Mouse (Mus musculus) kidney, embryonic 14.5 days (tissue): ENCODE measurements around the gene Crcp. TPM values are rescaled to one million over a fixed set of nuclear protein-coding genes. Genes with fewer than 3 reads are reported as not detected.
A peak's percentile ranks its signal among the peaks of the same experiment; 100 is the strongest.

Experiments
- ATAC-seq: fragments of 200-750 bp; cut with Nextera tagmentation; 2 replicates; pipeline ENCODE4 v1.8.0; 2017; ENCODE audit warnings: moderate number of reproducible peaks, mild to moderate bottlenecking, moderate TSS enrichment, moderate library complexity; ENCODE audit not compliant: low FRiP score, low TSS enrichment
- H3K27ac ChIP-seq: fragments of 300-500 bp; sonication (generic); 2 replicates; pipeline ENCODE4 v1.5.1; 2014; ENCODE audit warnings: low read depth, mild to moderate bottlenecking, low read length, moderate library complexity, mixed read lengths
- H3K27me3 ChIP-seq: fragments of 300-500 bp; sonication (generic); 2 replicates; pipeline ENCODE4 v1.6.1; 2014; ENCODE audit warnings: mild to moderate bottlenecking, low read length; ENCODE audit not compliant: control insufficient read depth, insufficient read depth
- H3K36me3 ChIP-seq: fragments of 300-500 bp; sonication (generic); 2 replicates; pipeline ENCODE4 v1.6.1; 2014; ENCODE audit warnings: low read length, mixed read lengths; ENCODE audit not compliant: control insufficient read depth, insufficient read depth
- H3K4me1 ChIP-seq: fragments of 300-500 bp; sonication (generic); 2 replicates; pipeline ENCODE4 v1.6.1; 2014; ENCODE audit warnings: low read length, mixed read lengths; ENCODE audit not compliant: control insufficient read depth, insufficient read depth
- H3K4me2 ChIP-seq: fragments of 300-500 bp; sonication (generic); replicated peaks from 2 replicates; pipeline ENCODE4 v1.6.1; 2014; ENCODE audit warnings: low read depth, mild to moderate bottlenecking, low read length
- H3K4me3 ChIP-seq: fragments of 300-500 bp; sonication (generic); 2 replicates; pipeline ENCODE4 v1.5.1; 2014; ENCODE audit warnings: mild to moderate bottlenecking, low read length
- H3K9ac ChIP-seq: fragments of 300-500 bp; sonication (generic); 2 replicates; pipeline ENCODE4 v1.6.1; 2014; ENCODE audit warnings: low read depth, mild to moderate bottlenecking, low read length, moderate library complexity
- H3K9me3 ChIP-seq: fragments of 300-500 bp; sonication (generic); 2 replicates; pipeline ENCODE4 v1.6.1; 2016; ENCODE audit warnings: low read length; ENCODE audit not compliant: control insufficient read depth
- WGBS: fragments of 180-500 bp; shearing (Covaris S2); extraction: QIAGEN DNeasy Blood & Tissue Kit; methylation state at CpG from one replicate; pipeline ENCODE4 v1.1.7; 2014; 5-methylcytosine and 5-hydroxymethylcytosine counted together
- polyA plus RNA-seq: library from polyadenylated mRNA; unstranded; fragments of >200 nt; fragmentation: Nextera tagmentation; extraction: Ambion mirVana; gene quantifications from 2 replicates; pipeline ENCODE4 v1.2.1, GENCODE M21; 2014

Gene Crcp
- polyA plus RNA-seq, 1 experiment from 2014 or later, result 24.5 TPM

- peaks cover 10% of the 10 kb centered on the region; the same call in 1 of the 2 replicates for H3K4me1 ChIP-seq
- no peaks in the 10 kb centered on the region for H3K27me3 ChIP-seq
- peaks cover 5% of the 10 kb centered on the region; the same call in 1 of the 2 replicates for H3K36me3 ChIP-seq
- H3K9ac ChIP-seq, result no peak overlapping the region
- 50% methylated on average over 5 of the region's 5 CpGs for WGBS
- H3K4me2 ChIP-seq, result peak overlapping the region; percentile 73
- no peak for ATAC-seq
- peaks cover 6% of the 10 kb centered on the region; the same call in 1 of the 2 replicates for H3K9me3 ChIP-seq
- peak overlapping the region; percentile 74; the same call in 1 of the 2 replicates for H3K4me3 ChIP-seq
- no peak overlapping the region; the same call in 1 of the 2 replicates for H3K27ac ChIP-seq
These were observed 27.6 kb upstream of the Crcp start for GRCm38 (mm10) chr5:130001356-130001987.

DNA sequence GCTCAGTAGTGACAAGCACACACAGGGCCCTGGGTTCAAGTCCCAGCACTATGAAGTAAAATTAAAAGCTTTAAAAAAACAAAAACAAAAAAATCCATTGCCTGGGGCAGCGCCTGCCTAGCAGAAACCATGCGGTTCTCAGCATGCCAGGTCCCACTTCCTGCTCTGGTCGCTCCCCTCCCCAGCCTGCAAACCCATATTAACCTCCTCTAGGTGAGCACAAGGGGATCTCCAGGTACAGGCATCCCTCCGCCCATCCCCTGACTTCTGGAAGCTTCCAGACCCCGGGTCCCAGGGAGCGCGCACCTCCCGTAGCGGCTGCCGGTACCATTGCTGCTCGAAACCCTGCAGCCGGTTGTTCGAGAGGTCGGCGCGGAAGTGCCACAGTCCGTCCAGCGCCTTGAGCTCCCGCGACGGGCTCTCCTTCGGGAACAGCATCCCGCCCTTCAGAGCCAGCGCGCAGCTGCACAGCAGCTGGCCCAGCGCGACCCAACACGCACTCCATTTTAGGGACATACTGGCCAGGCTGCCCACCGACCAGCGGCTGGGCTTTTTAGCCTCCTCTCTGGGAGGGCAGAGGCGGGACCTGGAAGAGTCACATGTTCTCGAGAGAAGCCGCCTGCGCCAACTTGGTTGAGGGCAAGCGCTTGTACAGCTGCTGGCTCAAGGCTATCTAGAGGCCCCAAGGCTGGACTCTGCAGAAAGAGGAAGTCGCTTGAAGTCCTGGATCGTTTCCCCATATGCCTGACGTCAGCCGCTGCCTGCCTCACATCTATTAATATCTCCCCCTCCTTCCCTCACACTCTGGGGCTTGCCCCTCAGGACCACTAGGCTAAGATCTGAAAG is 26.6 kb upstream of the Crcp start, which contains the start of gene Gusb:
Gene Gusb, minus strand, starts transcription at position 749 of the 846 bp plus-strand sequence.
- peak; percentile 91 for ATAC-seq
- H3K9ac ChIP-seq, result peak within 1 kb of the TSS; percentile 67
- peak within 1 kb of the TSS; percentile 74 for H3K4me3 ChIP-seq
- under 1% methylated on average over 39 of the region's 39 CpGs for WGBS
- peak within 1 kb of the TSS; percentile 79 for H3K27ac ChIP-seq
- H3K27me3 ChIP-seq, result no peaks in the 10 kb centered on the region
- peaks cover 5% of the 10 kb centered on the region; the same call in 1 of the 2 replicates for H3K36me3 ChIP-seq
- peak within 1 kb of the TSS; percentile 73 for H3K4me2 ChIP-seq
- peaks cover 10% of the 10 kb centered on the region; the same call in 1 of the 2 replicates for H3K4me1 ChIP-seq
- peaks cover 6% of the 10 kb centered on the region; the same call in 1 of the 2 replicates for H3K9me3 ChIP-seq

DNA sequence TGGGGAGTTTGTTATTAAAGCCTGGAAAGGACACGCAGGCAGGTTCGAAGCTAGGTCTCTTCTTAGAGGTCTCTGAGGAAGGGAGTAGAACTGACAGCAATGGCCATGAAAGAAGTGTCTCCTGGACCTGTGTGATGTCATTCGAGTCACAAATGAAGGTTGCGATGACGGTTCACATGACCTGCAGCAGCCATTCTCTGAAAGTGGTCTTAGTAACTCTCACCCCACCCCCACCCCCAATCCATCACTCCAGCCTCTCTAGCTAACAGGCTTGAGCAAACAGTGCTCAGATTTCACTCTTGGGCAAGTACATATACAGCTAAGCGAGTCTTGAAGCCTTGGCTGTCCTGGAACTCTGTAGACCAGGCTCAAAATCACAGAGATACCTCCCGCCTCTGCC is 25.9 kb upstream of the Crcp start:
- peaks cover 10% of the 10 kb centered on the region; the same call in 1 of the 2 replicates for H3K4me1 ChIP-seq
- no peak for ATAC-seq
- 31% methylated on average over 7 of the region's 7 CpGs for WGBS
- H3K27ac ChIP-seq, result peak overlapping the region; percentile 79
- no peaks in the 10 kb centered on the region for H3K27me3 ChIP-seq
- peak overlapping the region; percentile 74 for H3K4me3 ChIP-seq
- H3K4me2 ChIP-seq, result peak overlapping the region; percentile 73
- H3K9me3 ChIP-seq, result peaks cover 6% of the 10 kb centered on the region; the same call in 1 of the 2 replicates
- H3K36me3 ChIP-seq, result peaks cover 2% of the 10 kb centered on the region; the same call in 1 of the 2 replicates
- peak overlapping the region; percentile 67; the same call in 1 of the 2 replicates for H3K9ac ChIP-seq

- Histone ChIP-seq H3K9ac (no peak overlapping the region), H3K27ac (no peak overlapping the region), H3K4me3 (no peak overlapping the region), H3K4me2 (no peak overlapping the region), H3K4me1 (peaks cover 3% of the 10 kb centered on the region; the same call in 1 of the 2 replicates), H3K9me3 (peaks cover 13% of the 10 kb centered on the region; the same call in 1 of the 2 replicates), H3K36me3 (peaks cover 10% of the 10 kb centered on the region; the same call in 1 of the 2 replicates), H3K27me3 (no peaks in the 10 kb centered on the region)
- 94% methylated on average over 1 of the region's 1 CpGs for WGBS
- ATAC-seq, result no peak
These were observed 21.7 kb upstream of the Crcp start for GRCm38 (mm10) chr5:130007344-130007743.

- 76% methylated on average over 6 of the region's 6 CpGs for WGBS
- H3K9ac ChIP-seq, result no peak overlapping the region
- peaks cover 10% of the 10 kb centered on the region; the same call in 1 of the 2 replicates for H3K36me3 ChIP-seq
- H3K4me1 ChIP-seq, result peaks cover 1% of the 10 kb centered on the region; the same call in 1 of the 2 replicates
- no peak for ATAC-seq
- H3K4me2 ChIP-seq, result no peak overlapping the region
- H3K27ac ChIP-seq, result no peak overlapping the region
- no peaks in the 10 kb centered on the region for H3K27me3 ChIP-seq
- peaks cover 13% of the 10 kb centered on the region; the same call in 1 of the 2 replicates for H3K9me3 ChIP-seq
- H3K4me3 ChIP-seq, result no peak overlapping the region
These were observed 21.0 kb upstream of the Crcp start for GRCm38 (mm10) chr5:130008034-130008590.

DNA sequence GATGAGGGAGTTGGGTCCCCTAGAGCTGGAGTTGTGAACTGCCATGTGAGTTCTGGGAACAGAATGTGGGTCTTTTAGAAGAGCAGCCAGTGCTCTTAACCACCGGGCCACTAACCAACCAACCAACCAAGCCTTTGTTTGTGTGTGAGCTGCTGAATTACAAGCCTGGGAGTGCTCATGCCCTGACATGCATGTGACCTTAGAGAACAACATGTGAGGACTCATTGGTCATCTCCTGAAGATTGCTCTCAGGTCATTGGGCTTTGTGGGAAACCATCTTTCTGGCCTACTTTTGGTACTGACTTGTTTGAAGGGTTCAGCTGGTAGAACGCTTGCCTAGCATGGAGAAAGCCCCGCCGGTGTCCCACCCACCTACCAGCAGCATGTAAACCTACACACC is 19.3 kb upstream of the Crcp start:
- Histone ChIP-seq H3K36me3 (peaks cover 10% of the 10 kb centered on the region; the same call in 1 of the 2 replicates), H3K9me3 (peaks cover 11% of the 10 kb centered on the region; the same call in 1 of the 2 replicates), H3K27me3 (no peaks in the 10 kb centered on the region), H3K4me2 (no peak overlapping the region), H3K27ac (no peak overlapping the region), H3K4me1 (no peaks in the 10 kb centered on the region), H3K4me3 (no peak overlapping the region), H3K9ac (no peak overlapping the region)
- WGBS, result 95% methylated on average over 4 of the region's 4 CpGs
- no peak for ATAC-seq

- peaks cover 17% of the 10 kb centered on the region; the same call in 1 of the 2 replicates for H3K36me3 ChIP-seq
- WGBS, result 96% methylated on average over 5 of the region's 5 CpGs
- H3K4me3 ChIP-seq, result no peak overlapping the region
- no peak for ATAC-seq
- H3K4me1 ChIP-seq, result no peaks in the 10 kb centered on the region
- H3K27ac ChIP-seq, result no peak overlapping the region
- no peaks in the 10 kb centered on the region for H3K27me3 ChIP-seq
- H3K4me2 ChIP-seq, result no peak overlapping the region
- H3K9ac ChIP-seq, result no peak overlapping the region
- H3K9me3 ChIP-seq, result peaks cover 7% of the 10 kb centered on the region; the same call in 1 of the 2 replicates
These were observed 18.1 kb upstream of the Crcp start for GRCm38 (mm10) chr5:130010961-130011360.

GRCm38 (mm10) chr5:130015104-130015503 is 14.0 kb upstream of the Crcp start:
- H3K4me3 ChIP-seq, result no peak overlapping the region
- no peak overlapping the region for H3K4me2 ChIP-seq
- ATAC-seq, result no peak
- H3K27me3 ChIP-seq, result no peaks in the 10 kb centered on the region
- no peak overlapping the region for H3K9ac ChIP-seq
- H3K36me3 ChIP-seq, result peaks cover 20% of the 10 kb centered on the region; the same call in 1 of the 2 replicates
- peaks cover 7% of the 10 kb centered on the region; the same call in 1 of the 2 replicates for H3K9me3 ChIP-seq
- no peaks in the 10 kb centered on the region for H3K4me1 ChIP-seq
- H3K27ac ChIP-seq, result no peak overlapping the region
- 96% methylated on average over 3 of the region's 3 CpGs for WGBS
